Mouse (Mus musculus) stomach, postnatal 0 days (tissue): ENCODE measurements at regions not wholly inside any gene's neighbourhood (a gene's known extent, or its start where the extent isn't known, plus 50 kb on each side); places are given as distances from the start of the nearest gene placed in this dataset.

ENCODE experiments used
- ATAC-seq: fragments of 200-750 bp; cut with Nextera tagmentation; 2 replicates; pipeline ENCODE4 v1.8.0; 2017; ENCODE audit not compliant: low FRiP score, low TSS enrichment
- DNase-seq: peaks from one replicate; pipeline ENCODE4 v3.0.0-alpha.2; 2016; ENCODE audit warnings: low spot score
- H3K27ac ChIP-seq: fragments of 300-500 bp; sonication (generic); replicated peaks from 2 replicates; pipeline ENCODE4 v1.5.1; 2014; ENCODE audit warnings: mild to moderate bottlenecking, control low read depth
- H3K27me3 ChIP-seq: fragments of 300-500 bp; sonication (generic); 2 replicates; pipeline ENCODE4 v1.6.1; 2014; ENCODE audit warnings: low read length; ENCODE audit not compliant: control insufficient read depth, insufficient read depth
- H3K36me3 ChIP-seq: fragments of 300-500 bp; sonication (generic); 2 replicates; pipeline ENCODE4 v1.6.1; 2014; ENCODE audit warnings: low read length, mixed read lengths; ENCODE audit not compliant: control insufficient read depth, insufficient read depth
- H3K4me1 ChIP-seq: fragments of 300-500 bp; sonication (generic); replicated peaks from 2 replicates; pipeline ENCODE4 v1.6.1; 2014; ENCODE audit warnings: antibody characterized with exemption; ENCODE audit not compliant: control insufficient read depth, insufficient read depth
- H3K4me2 ChIP-seq: fragments of 300-500 bp; sonication (generic); replicated peaks from 2 replicates; pipeline ENCODE4 v1.6.1; 2014; ENCODE audit warnings: low read depth, mild to moderate bottlenecking, control low read depth, moderate library complexity
- H3K4me3 ChIP-seq: fragments of 300-500 bp; sonication (generic); 2 replicates; pipeline ENCODE4 v1.5.1; 2014; ENCODE audit warnings: low read depth, low read length, control low read depth
- H3K9ac ChIP-seq: fragments of 300-500 bp; sonication (generic); 2 replicates; pipeline ENCODE4 v1.6.1; 2014; ENCODE audit warnings: mild to moderate bottlenecking, low read length, control low read depth, mixed read lengths
- H3K9me3 ChIP-seq: fragments of 300-500 bp; sonication (generic); 2 replicates; pipeline ENCODE4 v1.6.1; 2016; ENCODE audit warnings: low read length; ENCODE audit not compliant: control insufficient read depth
- CTCF ChIP-seq: IDR thresholded peaks from 2 replicates; pipeline ENCODE4 v1.5.1; 2016; ENCODE audit warnings: antibody characterized with exemption, low read depth, mild to moderate bottlenecking, moderate library complexity
- EP300 ChIP-seq: optimal IDR thresholded peaks from 2 replicates; pipeline ENCODE3; 2016; ENCODE audit warnings: antibody characterized with exemption
- WGBS: fragments of 180-500 bp; shearing (Covaris S2); extraction: QIAGEN DNeasy Blood & Tissue Kit; methylation state at CpG from one replicate; pipeline ENCODE4 v1.1.7; 2014; 5-methylcytosine and 5-hydroxymethylcytosine counted together

DNA sequence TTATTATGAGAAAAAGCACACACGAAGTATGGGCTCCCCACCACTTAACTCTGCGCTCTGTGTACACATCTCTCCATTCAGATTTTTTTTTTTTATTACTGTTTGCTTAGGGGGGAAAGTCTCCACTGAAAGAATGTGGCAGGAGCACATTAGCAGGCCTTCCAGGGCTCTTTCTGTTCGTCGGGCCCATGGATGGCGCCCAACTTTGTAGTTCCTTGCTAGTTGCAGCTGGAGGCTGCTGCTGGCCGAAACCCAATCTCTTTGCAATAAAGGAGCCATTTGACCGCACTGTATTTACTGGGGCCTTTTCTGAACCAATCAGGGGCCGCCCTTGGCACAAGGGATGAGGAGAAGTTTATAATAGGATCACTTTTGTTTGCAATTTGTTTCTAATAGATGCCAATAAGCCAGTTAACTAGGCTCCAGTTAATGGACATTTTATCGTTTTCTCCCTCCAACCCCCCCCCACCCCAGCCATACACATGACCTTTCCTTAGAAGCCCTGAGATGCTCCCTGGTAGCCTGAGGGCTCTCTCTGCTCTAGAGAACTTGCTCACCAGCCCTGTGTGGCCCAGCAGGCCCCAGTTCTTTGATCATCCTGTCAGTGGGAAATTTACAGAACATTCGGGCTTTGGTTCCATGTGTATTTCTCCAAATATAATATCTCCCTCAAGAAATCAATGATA, 104.3 kb downstream of the Evx1 start:
- Histone ChIP-seq H3K9ac (no peak overlapping the region), H3K4me2 (no peak overlapping the region), H3K4me3 (no peak overlapping the region), H3K4me1 (no peaks in the 10 kb centered on the region; the same call in 1 of the 2 replicates), H3K36me3 (no peaks in the 10 kb centered on the region), H3K9me3 (no peaks in the 10 kb centered on the region), H3K27ac (no peak overlapping the region), H3K27me3 (no peaks in the 10 kb centered on the region)
- DNase-seq (peak; percentile 45), ATAC-seq (peak; percentile 60)
- 19% methylated on average over 10 of the region's 10 CpGs for WGBS
- no peak for TF ChIP-seq EP300
- TF ChIP-seq CTCF: no peak

DNA sequence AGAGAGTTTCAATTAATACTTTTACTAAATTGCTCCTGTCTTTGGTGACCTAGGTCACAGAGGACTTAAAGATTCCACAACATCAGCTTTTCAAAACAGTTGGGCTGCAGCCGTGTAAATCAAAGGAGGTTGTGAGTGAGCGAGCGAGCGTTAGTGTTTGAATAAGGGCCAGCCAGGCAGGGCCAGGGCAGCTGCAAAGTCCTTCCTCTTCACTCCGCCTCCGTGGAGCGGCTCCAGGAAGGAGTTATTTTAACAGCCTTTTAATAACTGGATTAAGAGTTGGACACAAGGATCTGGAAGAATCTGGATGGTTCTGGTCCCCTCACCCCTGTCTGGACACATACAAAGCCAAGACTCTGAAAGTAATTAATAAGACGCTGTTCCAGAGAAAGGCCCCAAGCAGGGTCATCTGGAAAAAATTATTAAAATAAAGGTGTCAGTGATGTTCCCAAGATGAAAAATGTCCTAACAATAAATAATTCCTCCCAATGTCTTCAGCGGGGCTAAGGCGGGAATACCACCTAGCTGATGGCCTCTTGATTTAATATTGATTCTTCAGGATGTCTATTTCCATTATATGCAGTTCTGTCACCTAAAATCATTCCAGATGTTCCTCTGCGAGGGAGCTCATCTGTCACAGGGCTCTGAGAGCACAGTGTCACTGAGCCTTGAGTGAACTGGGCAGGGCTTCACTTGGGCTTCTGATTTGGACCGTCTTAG, 105.3 kb downstream of the Evx1 start:
- H3K27ac ChIP-seq: no peak overlapping the region

DNA sequence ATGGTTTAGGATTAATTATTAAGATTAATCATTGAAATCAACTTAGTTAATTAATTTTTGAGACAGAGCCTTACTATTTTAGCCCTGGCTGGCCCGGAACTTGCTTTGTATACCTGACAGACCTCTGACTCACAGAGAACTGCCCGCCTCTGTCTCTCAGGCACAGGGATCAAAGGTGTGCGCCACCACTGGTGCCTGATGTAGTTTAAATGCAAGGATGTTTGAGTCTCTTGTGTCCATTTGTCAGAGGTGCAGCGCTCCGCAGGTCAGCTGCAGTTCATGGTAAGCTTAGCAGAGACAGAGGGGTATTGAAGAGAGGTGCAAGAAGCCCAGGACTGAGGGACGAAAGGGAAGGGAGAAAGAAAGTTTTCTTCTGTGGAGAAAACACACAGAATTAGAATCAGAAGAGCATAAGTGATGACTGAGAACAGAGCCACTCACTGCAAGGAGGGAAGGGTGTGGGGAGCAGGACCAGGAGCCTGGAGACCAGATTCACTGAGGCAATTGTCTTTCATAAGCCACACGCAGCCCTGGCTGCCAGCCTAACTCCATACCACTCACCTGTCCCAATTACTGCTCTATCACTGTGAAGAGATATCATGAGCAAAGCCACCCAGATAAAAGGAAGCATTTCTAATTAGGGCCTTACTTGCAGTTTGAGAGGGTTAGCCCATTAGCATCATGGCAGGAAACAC, 107.1 kb downstream of the Evx1 start:
- Histone ChIP-seq H3K27ac (no peak overlapping the region), H3K27me3 (no peaks in the 10 kb centered on the region), H3K4me1 (no peaks in the 10 kb centered on the region; the same call in 1 of the 2 replicates), H3K4me2 (no peak overlapping the region), H3K4me3 (no peak overlapping the region), H3K9ac (no peak overlapping the region), H3K9me3 (no peaks in the 10 kb centered on the region), H3K36me3 (no peaks in the 10 kb centered on the region)
- ATAC-seq: no peak
- TF ChIP-seq CTCF: no peak
- TF ChIP-seq EP300: no peak
- DNase-seq: no peak
- 88% methylated on average over 7 of the region's 7 CpGs for WGBS

More for the DNA sequence above, 105.3 kb downstream of the Evx1 start:
- TF ChIP-seq CTCF: no peak
- no peak for TF ChIP-seq EP300
- DNase-seq: peak; percentile 59
- no peaks in the 10 kb centered on the region; the same call in 1 of the 2 replicates for H3K4me1 ChIP-seq
- WGBS: 21% methylated on average over 12 of the region's 12 CpGs
- H3K4me3 ChIP-seq: no peak overlapping the region
- ATAC-seq: peak; percentile 56; the same call in 1 of the 2 replicates
- 0 out of 2 replicates have a peak overlapping the region, but pooled peaks have one; percentile 6 for H3K4me2 ChIP-seq
- H3K9me3 ChIP-seq: no peaks in the 10 kb centered on the region
- H3K36me3 ChIP-seq: no peaks in the 10 kb centered on the region
- no peak overlapping the region for H3K9ac ChIP-seq
- H3K27me3 ChIP-seq: no peaks in the 10 kb centered on the region

DNA sequence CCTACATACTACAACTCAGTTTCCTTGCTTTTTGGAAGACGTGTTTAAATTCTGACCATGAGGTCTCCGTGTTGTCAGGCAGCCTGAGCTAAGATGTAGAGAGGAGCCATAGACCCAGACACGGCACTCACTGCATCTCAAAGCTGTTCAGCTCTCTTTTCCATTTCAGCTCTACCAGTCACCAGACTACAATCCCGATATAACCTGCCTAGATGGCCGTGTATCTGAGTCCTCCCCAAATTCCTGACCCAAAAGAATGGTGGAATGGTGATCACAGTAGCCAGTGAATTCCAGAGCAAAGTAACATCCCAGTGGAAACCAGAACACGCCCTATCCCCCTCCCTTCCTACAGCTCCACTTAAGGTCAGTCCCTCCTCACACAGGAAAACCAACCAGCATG, 108.5 kb downstream of the Evx1 start:
- H3K27ac ChIP-seq: no peak overlapping the region
- H3K27me3 ChIP-seq: no peaks in the 10 kb centered on the region
- H3K4me2 ChIP-seq: no peak overlapping the region
- ATAC-seq (no peak), DNase-seq (no peak)
- WGBS: 91% methylated on average over 6 of the region's 6 CpGs
- H3K9me3 ChIP-seq: no peaks in the 10 kb centered on the region
- no peaks in the 10 kb centered on the region for H3K36me3 ChIP-seq
- no peak overlapping the region for H3K4me3 ChIP-seq
- TF ChIP-seq EP300: no peak
- TF ChIP-seq CTCF: no peak
- no peaks in the 10 kb centered on the region; the same call in 1 of the 2 replicates for H3K4me1 ChIP-seq
- H3K9ac ChIP-seq: no peak overlapping the region

DNA sequence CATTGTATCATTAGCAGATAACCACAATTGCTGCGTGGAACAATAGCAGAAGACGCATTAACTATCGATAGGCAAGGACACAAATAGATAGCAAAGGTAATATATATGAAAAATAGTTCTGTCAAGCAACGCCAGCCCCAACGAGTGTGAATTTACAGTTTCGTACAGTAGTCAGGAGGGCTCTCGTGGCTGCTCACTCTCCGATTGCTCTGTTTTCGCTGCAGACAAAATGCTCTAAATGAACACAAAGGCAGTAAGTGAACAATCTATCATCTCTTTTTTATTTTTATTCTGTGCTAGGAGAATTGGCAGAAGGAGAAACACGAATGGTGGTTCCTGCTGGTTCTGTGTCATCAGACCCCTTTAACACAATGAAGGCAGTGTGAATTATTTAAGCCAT, 109.4 kb downstream of the Evx1 start:
- ATAC-seq: no peak
- H3K9ac ChIP-seq: no peak overlapping the region
- H3K27ac ChIP-seq: no peak overlapping the region
- no peak overlapping the region for H3K4me3 ChIP-seq
- H3K27me3 ChIP-seq: no peaks in the 10 kb centered on the region
- H3K4me1 ChIP-seq: no peaks in the 10 kb centered on the region; the same call in 1 of the 2 replicates
- H3K4me2 ChIP-seq: no peak overlapping the region
- H3K9me3 ChIP-seq: no peaks in the 10 kb centered on the region
- no peak for TF ChIP-seq CTCF
- TF ChIP-seq EP300: no peak
- H3K36me3 ChIP-seq: no peaks in the 10 kb centered on the region
- WGBS: 72% methylated on average over 10 of the region's 10 CpGs
- no peak for DNase-seq
